Mouse (Mus musculus) kidney, postnatal 14 days (tissue): Measurements from ENCODE around the gene Lax1.
"Not testable (repeated sequence)": the region's sequence is repeated elsewhere in the genome, so short reads cannot be mapped to it uniquely, and the experiment has no call there.

Experiments used
- DNase-seq: peaks from one replicate; pipeline ENCODE4 v3.0.0; 2022; ENCODE audit warnings: mixed read lengths

The Lax1 gene

GRCm38 (mm10) chr1:133685749-133686519, 4.0 kb downstream of the Lax1 start:
- DNase-seq = peak; percentile 83

- DNase-seq = no peak
These were observed 18.1 kb downstream of the Lax1 start for GRCm38 (mm10) chr1:133671801-133672200.

GRCm38 (mm10) chr1:133671266-133671665, 18.6 kb downstream of the Lax1 start:
- DNase-seq = no peak

GRCm38 (mm10) chr1:133670776-133671175, 19.1 kb downstream of the Lax1 start:
- DNase-seq = no peak

GRCm38 (mm10) chr1:133670190-133670589, 19.7 kb downstream of the Lax1 start:
- DNase-seq = no peak

GRCm38 (mm10) chr1:133668618-133669017, 21.3 kb downstream of the Lax1 start:
- DNase-seq = no peak

- no peak for DNase-seq
These were observed 22.2 kb downstream of the Lax1 start for GRCm38 (mm10) chr1:133667721-133668120.

GRCm38 (mm10) chr1:133665713-133666112, 24.2 kb downstream of the Lax1 start:
- DNase-seq = not testable (repeated sequence)

GRCm38 (mm10) chr1:133664203-133664970, 25.5 kb downstream of the Lax1 start:
- DNase-seq = no peak

- no peak for DNase-seq
These were observed 26.5 kb downstream of the Lax1 start for GRCm38 (mm10) chr1:133663427-133663826.

- DNase-seq = no peak
These were observed 27.0 kb downstream of the Lax1 start for GRCm38 (mm10) chr1:133662941-133663340.

- DNase-seq = peak; percentile 95
These were observed 28.5 kb downstream of the Lax1 start, which contains the start of gene Gm38394 for GRCm38 (mm10) chr1:133661203-133661933. Gene Gm38394 (minus strand): TSS chr1:133661318.

GRCm38 (mm10) chr1:133660466-133661202, 29.3 kb downstream of the Lax1 start, which contains the start of gene Zbed6:
Gene Zbed6 (minus strand): TSS chr1:133660885.
- DNase-seq = peak; percentile 87

- DNase-seq = no peak
These were observed 31.0 kb downstream of the Lax1 start for GRCm38 (mm10) chr1:133658878-133659277.

- no peak for DNase-seq
These were observed 33.1 kb downstream of the Lax1 start for GRCm38 (mm10) chr1:133656811-133657210.

GRCm38 (mm10) chr1:133653033-133653432, 36.9 kb downstream of the Lax1 start:
- DNase-seq = no peak

GRCm38 (mm10) chr1:133650288-133651055, 39.4 kb downstream of the Lax1 start:
- no peak for DNase-seq

GRCm38 (mm10) chr1:133645652-133646051, 44.3 kb downstream of the Lax1 start:
- DNase-seq = no peak

GRCm38 (mm10) chr1:133641163-133641562, 48.7 kb downstream of the Lax1 start:
- no peak for DNase-seq

- DNase-seq = no peak
These were observed 51.4 kb downstream of the Lax1 start for GRCm38 (mm10) chr1:133638517-133638916.

GRCm38 (mm10) chr1:133632168-133632567, 57.7 kb downstream of the Lax1 start:
- DNase-seq = no peak
